Mouse (Mus musculus) bone marrow macrophage, adult 2 months (primary cell): ENCODE results near the gene Mylpf. TPM values are rescaled to one million over a fixed set of nuclear protein-coding genes. Genes with fewer than 3 reads are reported as not detected.

ENCODE experiments used
- H3K27ac ChIP-seq: 2 replicates; pipeline ENCODE4 v1.5.1; 2012; ENCODE audit warnings: low read depth, low read length; ENCODE audit not compliant: insufficient read depth
- H3K4me1 ChIP-seq: 2 replicates; pipeline ENCODE4 v1.6.1; 2012; ENCODE audit warnings: low read length; ENCODE audit not compliant: control insufficient read depth, insufficient read depth
- H3K4me3 ChIP-seq: 2 replicates; pipeline ENCODE4 v1.5.1; 2012; ENCODE audit warnings: mild to moderate bottlenecking, low read length, moderate library complexity; ENCODE audit not compliant: insufficient read depth
- CTCF ChIP-seq: IDR thresholded peaks from 2 replicates; pipeline ENCODE4 v1.5.1; 2012; ENCODE audit warnings: low read depth, mild to moderate bottlenecking, low read length, moderate library complexity
- POLR2A ChIP-seq: IDR thresholded peaks from 2 replicates; pipeline ENCODE4 v1.6.1; 2012; ENCODE audit warnings: mild to moderate bottlenecking, low read depth, low read length, borderline replicate concordance
- polyA plus RNA-seq: library from polyadenylated mRNA; stranded (reverse); fragments of >200 nt; gene quantifications from 2 replicates; pipeline ENCODE4 v1.2.4, GENCODE M21; 2012; ENCODE audit not compliant: missing spikeins, insufficient read depth, insufficient read length

Mylpf gene
- polyA plus RNA-seq, 1 experiment, result 6.9 TPM

DNA sequence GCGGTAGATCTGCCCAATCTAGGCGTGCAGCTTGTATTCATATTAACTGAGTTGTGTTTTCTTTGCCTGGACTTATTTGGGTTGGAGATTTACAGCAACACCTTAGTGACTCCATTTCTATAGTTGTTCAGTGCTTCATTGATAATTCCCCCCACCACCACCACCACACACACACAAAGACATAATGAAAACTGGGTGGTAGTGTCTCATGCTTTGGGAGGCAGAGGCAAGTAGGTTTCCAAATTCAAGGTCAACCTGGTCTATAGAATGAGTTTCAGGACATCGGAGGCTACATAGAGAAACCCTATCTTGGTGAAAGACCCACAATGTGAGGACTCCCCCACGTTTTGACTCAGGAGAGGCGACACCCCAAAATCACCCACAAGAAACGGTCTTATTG is 15.9 kb downstream of the Mylpf start:
- Histone ChIP-seq H3K27ac (no peak overlapping the region), H3K4me3 (no peak overlapping the region), H3K4me1 (peaks cover 3% of the 10 kb centered on the region)
- TF ChIP-seq POLR2A, result no peak
- TF ChIP-seq CTCF, result no peak

DNA sequence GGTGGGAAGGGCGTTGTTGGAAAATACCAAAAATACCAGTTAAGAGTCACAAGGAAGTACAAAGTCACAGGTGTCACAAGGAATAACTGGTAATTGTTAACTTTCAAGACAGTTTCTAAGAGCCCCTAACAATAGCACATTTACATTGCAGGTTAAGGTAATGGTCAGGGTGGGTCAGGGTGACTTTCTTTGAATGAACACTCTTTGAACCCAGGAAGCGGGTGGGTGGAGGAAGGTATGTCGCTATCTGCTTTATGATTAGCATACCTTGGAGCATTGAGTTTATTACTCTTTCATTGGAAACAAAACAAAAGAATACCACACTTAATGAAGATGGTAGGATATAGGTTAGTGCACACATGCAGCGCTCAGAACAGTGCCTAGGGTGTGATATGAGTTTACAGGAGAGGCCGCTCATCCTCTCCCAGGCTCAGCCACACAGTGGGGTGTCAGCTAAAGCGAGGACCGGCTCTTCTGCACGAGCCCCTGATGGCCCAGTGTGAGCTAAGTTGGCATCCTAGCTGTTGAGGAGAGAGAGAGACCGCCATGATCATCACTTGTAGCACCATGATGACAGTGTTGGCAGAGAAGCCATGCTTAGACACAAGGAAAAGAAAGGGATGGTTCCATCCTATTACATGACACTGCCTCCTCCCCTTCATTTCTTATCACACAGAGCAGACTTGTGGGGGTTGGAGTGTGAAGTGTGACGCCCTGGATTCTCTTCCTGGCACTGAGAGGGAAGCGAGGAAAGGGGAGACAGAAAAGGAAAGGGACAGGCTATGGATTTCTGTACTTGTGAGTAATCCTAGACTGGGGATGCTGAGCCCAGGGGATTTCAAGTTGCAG is 16.7 kb downstream of the Mylpf start:
- no peak overlapping the region for H3K27ac ChIP-seq
- TF ChIP-seq POLR2A (no peak), CTCF (no peak)
- H3K4me3 ChIP-seq, result no peak overlapping the region
- H3K4me1 ChIP-seq, result peaks cover 10% of the 10 kb centered on the region

DNA sequence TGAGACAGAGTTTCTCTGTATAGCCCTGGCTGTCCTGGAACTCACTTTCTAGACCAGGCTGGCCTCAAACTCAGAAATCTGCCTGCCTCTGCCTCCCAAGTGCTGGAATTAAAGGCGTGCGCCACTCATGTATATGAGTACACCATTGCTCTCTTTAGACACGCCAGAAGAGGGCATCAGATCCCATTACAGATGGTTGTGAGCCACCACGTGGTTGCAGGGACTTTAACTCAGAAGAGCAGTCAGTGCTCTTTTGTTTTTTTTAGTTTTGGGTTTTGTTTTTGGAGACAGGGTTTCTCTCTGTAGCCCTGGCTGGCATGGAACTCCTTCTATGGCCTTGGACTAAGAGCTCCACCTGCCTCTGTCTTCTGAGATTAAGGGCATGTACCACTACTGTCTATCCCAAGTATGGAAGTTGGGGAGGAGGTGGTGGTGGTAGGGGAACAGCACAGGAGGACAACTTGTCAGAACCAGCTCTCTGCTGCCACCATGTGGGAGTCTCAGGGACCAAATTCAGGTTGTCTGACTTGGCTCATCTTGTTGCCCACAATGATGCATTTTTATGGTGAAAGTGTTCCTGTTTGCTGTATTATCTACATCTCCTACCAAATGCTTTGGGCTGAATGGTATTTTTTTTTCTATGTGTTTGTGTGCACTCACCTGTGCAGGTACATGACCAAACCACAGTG is 20.1 kb downstream of the Mylpf start:
- H3K27ac ChIP-seq, result no peak overlapping the region
- no peak overlapping the region for H3K4me3 ChIP-seq
- peak; percentile 24; the same call in 1 of the 2 replicates for TF ChIP-seq CTCF
- no peak for TF ChIP-seq POLR2A
- H3K4me1 ChIP-seq, result peaks cover 23% of the 10 kb centered on the region

DNA sequence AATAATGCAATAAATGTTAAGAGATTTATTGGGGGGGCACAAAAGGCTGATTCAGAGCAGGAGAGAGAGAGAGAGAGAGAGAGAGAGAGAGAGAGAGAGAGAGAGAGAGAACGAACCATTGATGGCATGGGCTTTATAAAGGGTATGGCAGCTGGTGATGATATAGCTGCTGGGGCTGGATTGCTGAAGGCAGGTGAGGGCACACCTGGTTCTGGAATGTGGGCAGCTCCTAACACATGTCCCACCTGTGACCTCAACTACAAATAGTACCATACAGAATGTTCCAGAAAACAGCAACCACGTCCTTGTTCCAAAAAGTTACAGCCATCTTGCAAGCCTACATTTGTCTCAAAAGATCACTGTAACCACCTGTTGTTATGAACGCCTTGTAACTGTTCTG is 22.7 kb downstream of the Mylpf start:
- Histone ChIP-seq H3K4me3 (peak overlapping the region; percentile 87), H3K4me1 (peaks cover 25% of the 10 kb centered on the region), H3K27ac (no peak overlapping the region)
- TF ChIP-seq POLR2A (no peak), CTCF (no peak)

DNA sequence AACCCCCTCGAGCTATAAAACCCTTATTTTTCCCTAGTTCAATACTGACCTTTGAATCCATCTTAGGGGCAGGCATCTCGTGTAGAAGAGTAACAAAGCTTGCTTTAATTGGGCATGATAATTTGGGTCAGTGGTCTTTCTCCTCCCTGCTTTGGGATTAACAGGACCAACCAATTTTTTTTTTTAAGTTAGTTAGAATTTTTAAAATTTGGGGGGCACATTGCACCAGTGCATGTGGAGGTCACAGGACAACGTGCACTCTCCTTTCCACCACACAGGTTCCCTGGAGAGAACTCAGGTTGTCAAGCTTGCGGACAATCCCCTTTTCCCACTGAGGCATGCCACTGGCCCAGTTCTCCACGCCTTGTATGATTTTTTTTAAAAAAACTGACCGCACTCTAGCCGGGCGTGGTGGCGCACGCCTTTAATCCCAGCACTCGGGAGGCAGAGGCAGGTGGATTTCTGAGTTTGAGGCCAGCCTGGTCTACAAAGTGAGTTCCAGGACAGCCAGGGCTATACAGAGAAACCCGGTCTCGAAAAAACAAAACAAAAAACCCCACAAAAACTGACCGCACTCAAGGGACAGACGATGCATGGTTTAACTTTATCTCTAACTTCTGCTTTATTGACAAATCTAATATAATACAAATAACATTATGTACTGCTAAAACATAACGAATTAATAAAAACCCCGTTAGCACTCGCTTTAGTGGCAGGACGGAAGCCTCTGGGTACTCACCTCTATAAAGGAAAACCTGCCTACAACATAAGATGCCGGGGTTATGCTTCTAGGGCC is 23.3 kb downstream of the Mylpf start:
- Histone ChIP-seq H3K4me1 (peaks cover 25% of the 10 kb centered on the region), H3K27ac (peak overlapping the region; percentile 86), H3K4me3 (peak overlapping the region; percentile 87)
- TF ChIP-seq POLR2A, result no peak
- no peak for TF ChIP-seq CTCF

DNA sequence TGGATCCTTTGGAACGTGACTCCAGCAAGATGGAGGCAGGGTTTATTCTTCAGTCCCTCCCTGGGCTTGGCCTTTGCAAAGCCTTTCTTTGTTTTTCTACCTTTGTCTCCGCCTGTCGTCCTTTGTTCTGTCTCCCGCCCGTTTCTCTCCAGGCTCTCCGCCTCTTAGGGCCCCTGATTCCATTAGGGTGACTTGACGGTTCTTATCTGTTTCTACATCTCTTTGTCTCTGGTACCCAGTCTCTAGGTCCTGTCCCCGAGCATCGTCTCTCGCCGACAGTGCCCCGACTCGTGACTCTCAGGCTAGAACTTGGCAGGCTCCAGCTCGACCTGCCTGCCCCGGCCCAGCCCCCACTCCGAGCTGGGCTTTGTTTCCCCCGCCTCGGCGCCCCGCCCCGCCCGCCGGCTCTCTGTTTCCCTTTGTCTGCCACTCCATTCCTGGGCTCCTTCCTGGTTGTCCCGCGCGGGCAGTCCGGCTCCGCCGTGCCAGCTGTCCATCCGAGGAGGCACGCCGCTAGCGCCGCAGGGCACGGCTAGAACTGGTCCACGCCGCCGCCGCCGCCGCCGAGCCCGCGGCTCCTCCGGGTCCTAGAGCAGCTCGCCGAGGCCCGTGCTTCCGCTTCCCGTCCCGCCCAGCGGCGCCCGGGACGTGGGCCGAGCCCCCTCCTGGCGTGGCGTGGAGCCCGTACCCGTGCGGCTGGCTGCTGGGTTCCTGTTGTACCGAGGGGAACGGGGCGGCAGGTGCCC is 24.1 kb downstream of the Mylpf start, which contains the start of the genes Zfp553 and Sept1:
Gene Zfp553, plus strand, starts transcription at position 440 of the 746 bp plus-strand sequence.
Gene Sept1, minus strand, starts transcription at position 509 of the 746 bp plus-strand sequence.
- peak within 1 kb of the TSS; percentile 87 for H3K4me3 ChIP-seq
- TF ChIP-seq CTCF (no peak), POLR2A (no peak)
- H3K27ac ChIP-seq, result peak within 1 kb of the TSS; percentile 86
- peaks cover 25% of the 10 kb centered on the region for H3K4me1 ChIP-seq

DNA sequence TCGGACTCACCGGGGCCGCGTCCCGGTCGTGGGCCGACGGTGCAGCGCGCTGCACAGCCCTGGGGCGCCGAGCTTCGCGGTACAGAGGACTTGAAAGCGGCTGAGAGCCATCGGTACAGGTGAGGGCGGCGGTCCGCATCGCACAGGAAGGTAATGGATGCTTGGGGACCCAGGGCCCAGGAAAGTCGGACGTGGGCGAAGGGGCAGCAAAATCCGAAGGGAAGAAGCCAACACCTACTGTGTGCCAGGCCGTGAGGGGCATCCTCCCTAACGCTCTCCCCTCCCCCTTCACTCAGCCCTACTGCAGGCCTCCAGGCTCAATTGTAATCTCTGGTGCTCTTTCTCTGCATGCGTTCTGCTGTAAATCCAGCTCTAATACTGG is 24.7 kb downstream of the Mylpf start:
- Histone ChIP-seq H3K27ac (peak overlapping the region; percentile 86), H3K4me3 (peak overlapping the region; percentile 87), H3K4me1 (peaks cover 25% of the 10 kb centered on the region)
- no peak for TF ChIP-seq CTCF
- TF ChIP-seq POLR2A, result no peak

DNA sequence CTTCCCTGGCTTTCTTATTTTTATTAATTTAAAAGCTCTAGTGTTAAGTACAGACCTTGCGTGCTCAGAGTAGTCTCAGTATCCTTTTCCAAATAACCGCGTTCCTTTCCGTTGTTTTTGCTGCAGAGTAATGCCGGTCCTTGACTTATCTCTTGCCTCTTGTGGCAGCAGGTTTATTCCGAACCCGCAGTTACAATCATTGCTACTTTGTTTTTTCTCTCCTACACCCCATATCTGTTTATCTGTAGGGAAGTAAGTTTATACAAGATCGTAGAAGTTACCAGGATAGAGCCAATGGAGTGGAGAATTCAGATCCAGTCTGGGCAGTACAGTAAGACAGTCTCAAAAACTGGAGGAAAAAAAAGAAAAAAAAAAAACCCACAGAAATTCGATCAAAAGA is 25.1 kb downstream of the Mylpf start:
- H3K4me1 ChIP-seq, result peaks cover 25% of the 10 kb centered on the region
- 0 out of 2 replicates have a peak overlapping the region, but pooled peaks have one; percentile 8 for H3K27ac ChIP-seq
- TF ChIP-seq POLR2A (no peak), CTCF (no peak)
- H3K4me3 ChIP-seq, result peak overlapping the region; percentile 87

DNA sequence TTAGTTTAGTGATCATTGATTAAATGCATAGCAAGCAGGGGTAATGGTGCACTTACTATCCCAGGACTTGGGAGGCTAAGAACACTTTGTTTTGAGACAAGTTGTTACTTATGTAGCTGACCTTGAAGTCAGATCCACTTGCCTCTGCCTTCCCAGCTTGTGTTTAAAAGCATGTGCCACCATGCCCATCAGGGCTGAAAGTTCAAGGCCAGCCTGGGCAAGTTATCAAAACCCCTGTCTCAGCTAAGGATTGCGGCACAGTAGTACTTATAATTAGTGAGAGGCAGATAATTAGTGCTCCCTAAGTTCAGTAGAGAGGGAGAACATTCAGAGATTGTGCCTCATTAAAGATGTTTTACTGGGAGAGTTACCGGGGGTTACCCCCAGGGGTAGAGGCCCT is 26.1 kb downstream of the Mylpf start:
- H3K27ac ChIP-seq, result no peak overlapping the region
- peaks cover 21% of the 10 kb centered on the region for H3K4me1 ChIP-seq
- TF ChIP-seq CTCF (no peak), POLR2A (no peak)
- H3K4me3 ChIP-seq, result no peak overlapping the region
